Mouse (Mus musculus) CH12.LX (cell line): ENCODE measurements around the gene Lmod3. TPM values are rescaled to one million over a fixed set of nuclear protein-coding genes. Genes with fewer than 3 reads are reported as not detected.

Experiments used
- DNase-seq: peaks from one replicate; pipeline ENCODE4 v3.0.0-alpha.2; 2013; ENCODE audit errors: extremely low read depth
- H3K27ac ChIP-seq: 2 replicates; pipeline ENCODE4 v1.5.1; 2012; ENCODE audit warnings: low read depth, mild to moderate bottlenecking, control low read depth, moderate library complexity; ENCODE audit not compliant: insufficient read depth
- H3K27me3 ChIP-seq: replicated peaks from 2 replicates; pipeline ENCODE3; 2012; ENCODE audit warnings: inconsistent platforms
- H3K36me3 ChIP-seq, 2 experiments: replicated peaks in 1 of 2; 2 replicates each; pipeline versions ENCODE3 to v1.6.1; 2012; ENCODE audit warnings: inconsistent platforms in 1 of 2, low read length in 1 of 2, mild to moderate bottlenecking in 1 of 2, mixed read lengths in 1 of 2, moderate library complexity in 1 of 2; ENCODE audit not compliant: control insufficient read depth in 1 of 2, insufficient read depth in 1 of 2
- H3K4me1 ChIP-seq, 2 experiments: 2 replicates each; pipeline ENCODE4 v1.6.1; 2012; ENCODE audit warnings: inconsistent platforms in 1 of 2, moderate library complexity in 1 of 2; ENCODE audit not compliant: insufficient read depth in 2 of 2, control insufficient read depth in 1 of 2
- H3K4me2 ChIP-seq: 2 replicates; pipeline ENCODE4 v1.6.1; 2012; ENCODE audit warnings: low read depth, mild to moderate bottlenecking, control low read depth; ENCODE audit not compliant: poor library complexity, insufficient read depth, severe bottlenecking
- H3K4me3 ChIP-seq, 3 experiments: fragments of 150-350 bp in 1 of 3; sonication (generic) in 1 of 3; replicated peaks in 1 of 3; 2 replicates each; pipeline versions ENCODE3 to v1.5.1; 2011 to 2012; ENCODE audit warnings: low read depth in 2 of 3, low read length in 2 of 3, mild to moderate bottlenecking in 2 of 3, moderate library complexity in 2 of 3, control low read depth in 1 of 3, improper control_type of control experiment in 1 of 3, inconsistent platforms in 1 of 3, mixed read lengths in 1 of 3; ENCODE audit not compliant: poor library complexity in 1 of 3
- H3K79me2 ChIP-seq: replicated peaks from 2 replicates; pipeline ENCODE4 v1.6.1; 2012; ENCODE audit warnings: mild to moderate bottlenecking, moderate library complexity; ENCODE audit not compliant: control insufficient read depth, poor library complexity, insufficient read depth, severe bottlenecking; ENCODE audit errors: extremely low read depth
- H3K9ac ChIP-seq: 2 replicates; pipeline ENCODE4 v1.6.1; 2012; ENCODE audit warnings: low read depth, mild to moderate bottlenecking, control low read depth, moderate library complexity; ENCODE audit not compliant: insufficient read depth
- H3K9me3 ChIP-seq: replicated peaks from 2 replicates; pipeline ENCODE3; 2012; ENCODE audit warnings: low read length, inconsistent platforms, mixed read lengths
- CHD1 ChIP-seq: IDR thresholded peaks from 2 replicates; pipeline ENCODE4 v1.6.1; 2012; ENCODE audit warnings: low read depth, low read length, improper control_type of control experiment, inconsistent platforms
- CHD2 ChIP-seq: IDR thresholded peaks from 2 replicates; pipeline ENCODE4 v1.6.1; 2011; ENCODE audit warnings: low read length, improper control_type of control experiment
- CTCF ChIP-seq, 2 experiments: IDR thresholded peaks in 1 of 2; conservative IDR thresholded peaks in 1 of 2; 2 replicates each; pipeline ENCODE4 v1.5.1; 2011 to 2012; ENCODE audit warnings: low read depth in 2 of 2, low read length in 2 of 2, improper control_type of control experiment in 1 of 2, inconsistent platforms in 1 of 2, mild to moderate bottlenecking in 1 of 2, moderate library complexity in 1 of 2
- E2F4 ChIP-seq: IDR thresholded peaks from 2 replicates; pipeline ENCODE4 v1.6.1; 2011; ENCODE audit warnings: low read depth, low read length, improper control_type of control experiment; ENCODE audit not compliant: insufficient replicate concordance
- ELF1 ChIP-seq: IDR thresholded peaks from 2 replicates; pipeline ENCODE4 v1.6.1; 2014; ENCODE audit warnings: low read depth, mild to moderate bottlenecking, inconsistent platforms, low read length, improper control_type of control experiment
- ETS1 ChIP-seq: conservative IDR thresholded peaks from 2 replicates; pipeline ENCODE4 v1.6.1; 2012; ENCODE audit warnings: low read depth, mild to moderate bottlenecking, inconsistent platforms, low read length, improper control_type of control experiment, moderate library complexity
- KAT2A ChIP-seq: IDR thresholded peaks from 2 replicates; pipeline ENCODE4 v1.6.1; 2012; ENCODE audit warnings: low read length, improper control_type of control experiment, inconsistent platforms; ENCODE audit not compliant: insufficient replicate concordance
- MAX ChIP-seq: IDR thresholded peaks from 2 replicates; pipeline ENCODE4 v1.6.1; 2011; ENCODE audit warnings: low read length, improper control_type of control experiment
- MYC ChIP-seq: IDR thresholded peaks from 2 replicates; pipeline ENCODE4 v1.6.1; 2011; ENCODE audit warnings: low read depth, mild to moderate bottlenecking, improper control_type of control experiment, low read length
- NELFE ChIP-seq: IDR thresholded peaks from 2 replicates; pipeline ENCODE4 v1.6.1; 2011; ENCODE audit warnings: low read depth, low read length, improper control_type of control experiment
- NRF1 ChIP-seq: IDR thresholded peaks from 2 replicates; pipeline ENCODE4 v1.6.1; 2014; ENCODE audit warnings: low read depth, mild to moderate bottlenecking, inconsistent platforms, low read length, improper control_type of control experiment, moderate library complexity
- PAX5 ChIP-seq: IDR thresholded peaks from 2 replicates; pipeline ENCODE4 v1.6.1; 2012; ENCODE audit warnings: low read length, inconsistent platforms, mixed read lengths
- POLR2AphosphoS2 ChIP-seq: IDR thresholded peaks from 2 replicates; pipeline ENCODE4 v1.6.1; 2011; ENCODE audit warnings: low read depth, low read length, improper control_type of control experiment
- RAD21 ChIP-seq: IDR thresholded peaks from 2 replicates; pipeline ENCODE4 v1.6.1; 2011; ENCODE audit warnings: low read depth, mild to moderate bottlenecking, low read length, improper control_type of control experiment, moderate library complexity
- RCOR1 ChIP-seq: conservative IDR thresholded peaks from 2 replicates; pipeline ENCODE4 v1.6.1; 2012; ENCODE audit warnings: low read depth, mild to moderate bottlenecking, inconsistent platforms, low read length, improper control_type of control experiment
- SIN3A ChIP-seq: IDR thresholded peaks from 2 replicates; pipeline ENCODE4 v1.6.1; 2012; ENCODE audit warnings: low read length, improper control_type of control experiment, inconsistent platforms
- SMC3 ChIP-seq: IDR thresholded peaks from 2 replicates; pipeline ENCODE4 v1.6.1; 2011; ENCODE audit warnings: low read depth, low read length, improper control_type of control experiment
- UBTF ChIP-seq: IDR thresholded peaks from 2 replicates; pipeline ENCODE4 v1.6.1; 2012; ENCODE audit warnings: low read depth, mild to moderate bottlenecking, inconsistent platforms, low read length, improper control_type of control experiment, moderate library complexity
- ZC3H11A ChIP-seq: IDR thresholded peaks from 2 replicates; pipeline ENCODE4 v1.6.1; 2012; ENCODE audit warnings: low read depth, mild to moderate bottlenecking, inconsistent platforms, low read length, improper control_type of control experiment
- dilution Hi-C: fragments of 300-500 bp; cut with MboI; formaldehyde crosslinking; loops from 2 replicates; pipeline ENCODE4 v1.14.3; 2020; ENCODE audit warnings: low sequenced_read_pairs; ENCODE audit not compliant: extremely low pct_unique_long_range_greater_than_20kb, extremely low pct_ligation_motif_present
- in situ Hi-C: fragments of 300-500 bp; cut with MboI; formaldehyde crosslinking; loops from 3 replicates; pipeline ENCODE4 v1.14.3; 2019; ENCODE audit warnings: low sequenced_read_pairs, low pct_ligation_motif_present, low pct_unique_long_range_greater_than_20kb, mixed read lengths
- polyA plus RNA-seq: library from polyadenylated mRNA; unstranded; fragments of >175 nt; gene quantifications from 2 replicates; pipeline ENCODE4 v1.2.1, GENCODE M21; 2012; ENCODE audit warnings: low read depth; ENCODE audit not compliant: insufficient read length
- total RNA-seq, 2 experiments: library from RNA; depleted of rRNA; stranded (reverse); fragments of 300-350 nt in 1 of 2; fragments of >200 nt in 1 of 2; gene quantifications; 2 replicates each; pipeline ENCODE4 v1.2.3; 2012 to 2014

Gene Lmod3
- total and polyA plus RNA-seq, 3 experiments: not detected

DNA sequence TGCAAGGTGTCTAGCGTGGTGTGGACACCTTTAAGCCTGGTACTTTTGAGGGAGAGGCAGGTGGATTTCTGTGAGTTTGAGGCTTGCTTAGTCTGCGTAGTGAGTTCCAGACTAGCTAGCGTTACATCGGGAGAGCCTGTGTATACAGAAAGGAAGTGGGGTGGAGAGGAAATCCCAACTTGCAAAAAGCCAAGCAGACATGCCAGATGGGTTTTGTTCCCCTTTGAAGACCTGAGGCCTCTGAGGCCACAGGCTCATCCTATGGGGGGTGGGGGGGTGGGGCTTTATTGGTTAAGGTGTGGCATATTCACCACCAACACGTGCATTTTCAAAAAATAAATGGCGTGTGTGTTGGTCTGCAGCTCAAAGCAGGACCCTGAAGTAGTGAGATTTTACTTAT lies 48.1 kb upstream of the Lmod3 start:
- Histone ChIP-seq H3K79me2 (no peaks in the 10 kb centered on the region), H3K36me3 (no peaks in the 10 kb centered on the region), H3K4me3 (no peak overlapping the region), H3K4me1 (peaks cover 0 to 31% of the 10 kb centered on the region in 2 experiments; a peak in 2 of 4 replicates), H3K27ac (no peak overlapping the region), H3K9me3 (no peaks in the 10 kb centered on the region), H3K4me2 (no peak overlapping the region), H3K27me3 (no peaks in the 10 kb centered on the region), H3K9ac (no peak overlapping the region)
- in situ Hi-C loops: no loop called here
- dilution Hi-C loops: no loop called here
- TF ChIP-seq NELFE (no peak), CHD2 (no peak)
- TF ChIP-seq, all 38 proteins: peak for 0
- DNase-seq: no peak

DNA sequence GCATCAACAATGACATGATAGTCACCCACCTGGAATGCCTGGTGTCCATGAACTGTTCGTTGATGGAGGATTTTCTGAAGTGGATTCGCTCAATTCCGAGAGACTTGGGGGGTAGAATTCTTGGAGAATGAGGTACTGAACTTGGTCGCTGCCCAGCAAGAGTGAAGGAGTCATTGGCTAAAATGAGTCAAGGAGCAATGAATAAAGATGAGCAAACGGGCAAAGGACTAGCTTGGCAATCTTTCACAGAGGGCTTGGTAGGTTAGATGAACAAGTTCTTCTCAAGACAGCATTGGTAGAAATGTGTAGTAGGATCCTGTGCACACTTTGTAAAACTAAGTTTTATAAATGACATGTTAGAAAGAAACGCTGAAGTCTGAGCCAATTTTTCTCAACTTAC lies 47.6 kb upstream of the Lmod3 start:
- Histone ChIP-seq H3K36me3 (no peaks in the 10 kb centered on the region), H3K4me3 (no peak overlapping the region), H3K79me2 (no peaks in the 10 kb centered on the region), H3K4me1 (peaks cover 0 to 35% of the 10 kb centered on the region in 2 experiments; a peak in 2 of 4 replicates)
- in situ Hi-C loops: no loop called here
- TF ChIP-seq SMC3: no peak
- TF ChIP-seq, all 38 proteins: peak for 0
- Histone ChIP-seq H3K9ac (no peak overlapping the region), H3K27ac (no peak overlapping the region), H3K27me3 (no peaks in the 10 kb centered on the region), H3K9me3 (no peaks in the 10 kb centered on the region), H3K4me2 (no peak overlapping the region)
- dilution Hi-C loops: no loop called here
- no peak for DNase-seq

DNA sequence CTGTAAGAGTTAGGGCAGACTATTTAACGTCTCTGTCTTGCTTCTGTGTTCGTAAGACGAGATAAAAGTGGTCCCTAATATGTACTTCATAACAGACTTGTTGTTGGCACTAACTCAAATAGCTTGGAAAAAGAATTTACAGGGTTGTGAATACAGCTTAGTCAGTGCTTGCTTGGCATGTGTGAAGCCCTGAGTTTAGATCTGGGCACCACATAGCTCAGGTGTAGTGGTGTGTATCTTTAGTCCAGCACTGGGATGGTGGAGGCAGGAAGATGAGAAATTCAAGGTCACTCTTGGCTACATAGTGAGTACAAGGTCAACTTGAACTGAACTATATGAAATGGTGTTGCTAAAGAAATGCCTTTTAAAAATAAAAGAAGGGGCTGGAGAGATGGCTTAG lies 44.6 kb upstream of the Lmod3 start:
- Histone ChIP-seq H3K36me3 (no peaks in the 10 kb centered on the region), H3K9ac (no peak overlapping the region), H3K27me3 (no peaks in the 10 kb centered on the region), H3K79me2 (no peaks in the 10 kb centered on the region), H3K4me1 (peaks cover 19 to 66% of the 10 kb centered on the region in 2 experiments), H3K4me3 (no peak overlapping the region), H3K9me3 (no peaks in the 10 kb centered on the region), H3K4me2 (no peak overlapping the region), H3K27ac (no peak overlapping the region)
- DNase-seq: no peak
- dilution Hi-C loops (no loop called here), in situ Hi-C loops (loop anchor here (10.0 kb wide), 1 partner anchor 108 kb away; no protein-coding TSS in a partner anchor)
- TF ChIP-seq ELF1: no peak
- no peak for TF ChIP-seq E2F4
- TF ChIP-seq CHD1: no peak
- no peak for TF ChIP-seq NRF1
- TF ChIP-seq ETS1: no peak
- no peak for TF ChIP-seq CHD2
- no peak for TF ChIP-seq CTCF (conservative IDR thresholded peaks at IDR 0.05 in 1 of 2, IDR thresholded peaks at IDR 0.05 in 1 of 2; ENCODE audit: low read depth in 2 of 2, low read length in 2 of 2)
- TF ChIP-seq POLR2AphosphoS2: no peak
- TF ChIP-seq RCOR1: no peak
- no peak for TF ChIP-seq UBTF
- TF ChIP-seq MAX: no peak
- no peak for TF ChIP-seq MYC
- no peak for TF ChIP-seq RAD21
- no peak for TF ChIP-seq PAX5
- TF ChIP-seq SIN3A: no peak
- no peak for TF ChIP-seq KAT2A
- no peak for TF ChIP-seq ZC3H11A
